Mouse (Mus musculus) heart, embryonic 10.5 days (tissue): ENCODE data around the gene Atp6v0e. TPM values are rescaled to one million over a fixed set of nuclear protein-coding genes. Genes with fewer than 3 reads are reported as not detected.

ENCODE experiments used
- DNase-seq: peaks from one replicate; pipeline ENCODE4 v3.0.0-alpha.2; 2017; ENCODE audit warnings: low spot score
- H3K27ac ChIP-seq: fragments of 300-500 bp; sonication (generic); 2 replicates; pipeline ENCODE4 v1.5.1; 2016; ENCODE audit warnings: mild to moderate bottlenecking
- H3K27me3 ChIP-seq: fragments of 300-500 bp; sonication (generic); 2 replicates; pipeline ENCODE4 v1.6.1; 2016; ENCODE audit warnings: mild to moderate bottlenecking; ENCODE audit not compliant: poor library complexity, insufficient read depth, severe bottlenecking
- H3K36me3 ChIP-seq: fragments of 300-500 bp; sonication (generic); 2 replicates; pipeline ENCODE4 v1.6.1; 2016; ENCODE audit warnings: mild to moderate bottlenecking, moderate library complexity
- H3K4me1 ChIP-seq: fragments of 300-500 bp; sonication (generic); 2 replicates; pipeline ENCODE4 v1.6.1; 2016; ENCODE audit warnings: mild to moderate bottlenecking
- H3K4me3 ChIP-seq: fragments of 300-500 bp; sonication (generic); 2 replicates; pipeline ENCODE4 v1.5.1; 2016; ENCODE audit warnings: mild to moderate bottlenecking, moderate library complexity
- H3K9me3 ChIP-seq: fragments of 300-500 bp; sonication (generic); 2 replicates; pipeline ENCODE4 v1.6.1; 2016; ENCODE audit warnings: mild to moderate bottlenecking, moderate library complexity
- WGBS: fragments of 180-500 bp; shearing (Covaris S2); methylation state at CpG from one replicate; pipeline ENCODE4 v1.1.7; 2016; 5-methylcytosine and 5-hydroxymethylcytosine counted together
- polyA plus RNA-seq: library from polyadenylated mRNA; unstranded; fragments of >200 nt; fragmentation: Nextera tagmentation; extraction: Ambion mirVana; gene quantifications from 2 replicates; pipeline ENCODE4 v1.2.1, GENCODE M21; 2016

The Atp6v0e gene
- polyA plus RNA-seq, 1 experiment from 2014 or later, result 189 TPM

DNA sequence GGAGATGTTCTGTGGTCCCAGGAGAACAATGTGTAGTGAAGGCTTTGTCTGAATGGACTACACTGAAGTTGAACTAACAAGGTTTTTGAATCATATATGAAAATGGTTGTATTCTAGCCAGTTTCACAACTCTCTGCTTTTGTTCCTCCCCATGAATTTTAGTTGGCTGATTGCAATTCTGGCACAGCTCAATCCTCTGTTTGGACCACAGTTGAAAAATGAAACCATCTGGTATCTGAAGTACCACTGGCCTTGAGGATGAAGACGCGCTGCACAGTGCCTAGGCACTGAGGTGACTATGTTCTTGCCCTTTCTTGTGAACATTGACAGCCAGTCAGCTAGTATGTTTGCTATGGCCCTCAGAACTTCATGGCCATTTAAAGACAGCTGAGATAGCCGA lies 32.2 kb downstream of the Atp6v0e start:
- no peak for DNase-seq
- WGBS, result 97% methylated on average over 3 of the region's 3 CpGs
- no peaks in the 10 kb centered on the region for H3K9me3 ChIP-seq

DNA sequence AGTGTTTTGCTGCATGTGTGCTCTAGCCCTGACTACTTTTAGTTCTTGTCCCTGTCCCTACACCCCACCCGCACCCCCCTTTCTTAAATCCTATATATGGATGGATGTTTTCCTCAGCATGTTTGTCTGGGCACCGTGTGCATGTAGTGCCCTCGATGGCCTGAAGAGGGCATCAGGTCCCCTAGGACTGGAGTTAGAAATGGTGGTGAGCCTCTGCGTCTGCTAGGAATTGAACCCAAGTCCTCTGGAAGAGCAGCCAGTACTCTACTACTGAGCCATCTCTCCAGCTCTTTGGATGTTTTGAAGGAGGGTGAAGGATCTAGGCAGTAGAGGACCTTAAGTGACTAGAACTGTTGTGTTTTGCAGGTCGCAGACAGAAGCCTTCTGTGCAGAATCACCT lies 35.8 kb downstream of the Atp6v0e start:
- no peak overlapping the region for H3K27ac ChIP-seq
- H3K27me3 ChIP-seq, result no peaks in the 10 kb centered on the region
- peaks cover 47% of the 10 kb centered on the region for H3K36me3 ChIP-seq
- no peaks in the 10 kb centered on the region for H3K9me3 ChIP-seq
- H3K4me1 ChIP-seq, result peaks cover 50% of the 10 kb centered on the region
- no peak overlapping the region for H3K4me3 ChIP-seq
- 87% methylated on average over 5 of the region's 5 CpGs for WGBS
- no peak for DNase-seq

More for the DNA sequence above, 32.2 kb downstream of the Atp6v0e start:
- Histone ChIP-seq H3K36me3 (peaks cover 47% of the 10 kb centered on the region), H3K27me3 (no peaks in the 10 kb centered on the region), H3K27ac (no peak overlapping the region), H3K4me1 (peaks cover 44% of the 10 kb centered on the region), H3K4me3 (no peak overlapping the region)

DNA sequence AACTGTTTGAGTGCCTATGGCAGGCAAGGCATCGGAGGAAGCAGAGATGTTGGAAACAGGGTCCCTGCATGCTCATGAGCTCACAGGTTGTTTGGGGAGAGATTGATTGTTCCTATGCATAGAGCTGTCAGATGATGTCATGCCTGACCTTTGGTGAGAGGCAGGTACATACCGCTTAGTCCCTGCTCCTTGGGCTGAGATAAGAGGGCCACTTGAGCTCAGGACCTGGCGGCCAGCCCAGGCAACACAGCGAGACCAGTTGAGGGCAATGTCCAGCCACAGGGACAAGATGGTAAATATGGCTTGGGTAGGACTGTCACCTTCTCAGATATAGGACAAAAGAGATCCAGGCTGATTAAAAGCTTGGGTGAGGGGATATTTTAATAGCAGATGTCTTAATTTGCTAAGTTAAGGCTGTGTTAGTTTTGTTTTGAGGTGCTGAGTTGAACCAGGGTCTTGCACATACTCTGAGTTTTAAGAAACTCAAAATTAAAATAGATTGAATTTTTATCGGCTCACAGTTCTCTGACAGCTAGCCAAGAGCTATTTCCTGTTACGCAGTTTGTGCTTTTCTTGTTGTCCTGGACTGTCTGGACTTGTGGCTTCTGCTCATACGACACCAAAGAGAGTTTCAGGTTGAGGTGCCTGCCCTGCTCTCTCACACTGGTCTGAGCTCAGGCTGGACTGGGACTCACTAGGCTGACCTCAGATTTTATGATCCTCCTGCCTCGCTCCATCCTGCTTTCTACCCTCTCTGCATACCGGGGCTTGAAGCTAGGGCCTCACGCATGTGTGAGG lies 37.0 kb downstream of the Atp6v0e start:
- H3K4me1 ChIP-seq, result peaks cover 46% of the 10 kb centered on the region
- no peak for DNase-seq
- no peaks in the 10 kb centered on the region for H3K27me3 ChIP-seq
- H3K4me3 ChIP-seq, result no peak overlapping the region
- H3K27ac ChIP-seq, result 0 out of 2 replicates have a peak overlapping the region, but pooled peaks have one; percentile 26
- peaks cover 46% of the 10 kb centered on the region for H3K36me3 ChIP-seq
- H3K9me3 ChIP-seq, result no peaks in the 10 kb centered on the region
- 71% methylated on average over 10 of the region's 10 CpGs for WGBS

DNA sequence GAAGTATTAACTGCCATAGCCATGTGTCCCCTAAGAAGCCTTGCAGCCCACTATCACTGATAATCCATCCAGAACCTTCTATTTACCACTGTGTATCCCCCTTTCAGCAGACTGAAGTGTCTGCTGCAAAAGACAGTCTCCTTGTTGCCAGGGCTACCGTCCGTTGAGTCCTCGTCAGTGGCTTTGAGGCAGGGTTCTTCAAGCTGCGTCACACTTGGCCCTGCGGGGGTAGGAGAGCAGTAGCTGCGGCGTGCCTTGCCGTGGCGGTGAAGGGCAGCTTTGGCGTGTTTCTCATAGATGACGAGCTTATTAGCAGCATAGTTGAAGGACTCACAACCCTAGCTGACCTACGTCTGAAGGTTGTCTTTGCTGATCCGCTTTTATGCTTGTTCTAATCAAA lies 38.5 kb downstream of the Atp6v0e start:
- H3K4me3 ChIP-seq, result peak overlapping the region; percentile 2; the same call in 1 of the 2 replicates
- peak overlapping the region; percentile 69 for H3K27ac ChIP-seq
- 48% methylated on average over 13 of the region's 13 CpGs for WGBS
- no peaks in the 10 kb centered on the region for H3K9me3 ChIP-seq
- H3K27me3 ChIP-seq, result no peaks in the 10 kb centered on the region
- H3K36me3 ChIP-seq, result peaks cover 35% of the 10 kb centered on the region
- DNase-seq, result no peak
- H3K4me1 ChIP-seq, result peaks cover 51% of the 10 kb centered on the region

DNA sequence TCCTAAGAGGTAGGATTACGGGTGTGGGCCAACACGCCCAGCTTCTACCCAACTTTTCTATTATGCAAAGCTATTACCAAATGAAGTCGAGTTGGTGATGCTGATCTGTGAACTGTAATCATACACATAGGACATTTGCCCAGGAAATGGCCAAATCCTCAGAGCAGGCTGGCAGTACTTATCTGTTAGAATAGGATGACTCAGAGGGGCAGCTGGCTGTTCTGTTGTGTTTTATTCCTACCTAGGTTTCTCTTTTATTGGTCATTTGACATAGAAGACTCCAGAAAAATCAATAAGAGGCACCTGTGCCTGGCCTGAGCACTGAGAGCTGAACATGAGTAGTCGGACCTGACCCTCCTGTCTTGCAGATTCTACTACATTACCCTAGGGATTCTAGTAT lies 39.6 kb downstream of the Atp6v0e start:
- Histone ChIP-seq H3K9me3 (no peaks in the 10 kb centered on the region), H3K27me3 (no peaks in the 10 kb centered on the region), H3K4me1 (peaks cover 57% of the 10 kb centered on the region), H3K4me3 (no peak overlapping the region), H3K27ac (no peak overlapping the region), H3K36me3 (peaks cover 26% of the 10 kb centered on the region)
- no peak for DNase-seq
- 78% methylated on average over 4 of the region's 4 CpGs for WGBS

DNA sequence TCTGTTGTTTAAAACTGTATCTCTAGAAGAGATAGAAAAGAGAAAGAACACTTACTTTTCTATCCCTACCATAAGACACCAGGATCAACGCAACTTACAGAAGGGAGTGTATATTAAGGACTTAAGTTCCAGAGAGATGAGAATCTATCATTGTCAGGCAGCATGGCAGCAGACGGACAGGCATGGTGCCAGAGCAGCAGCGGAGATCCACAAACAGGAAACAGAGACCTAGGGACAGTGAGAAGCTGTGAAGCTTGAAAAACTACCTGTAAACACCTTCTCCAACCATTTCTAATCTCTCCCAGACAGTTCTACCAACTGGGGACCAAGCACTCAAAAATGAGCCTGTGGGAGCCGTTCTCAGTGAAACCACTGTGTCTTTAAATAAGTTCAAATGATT lies 40.6 kb downstream of the Atp6v0e start:
- no peak overlapping the region for H3K27ac ChIP-seq
- no peak overlapping the region for H3K4me3 ChIP-seq
- 87% methylated on average over 4 of the region's 4 CpGs for WGBS
- H3K27me3 ChIP-seq, result no peaks in the 10 kb centered on the region
- peaks cover 16% of the 10 kb centered on the region for H3K36me3 ChIP-seq
- no peaks in the 10 kb centered on the region for H3K9me3 ChIP-seq
- DNase-seq, result no peak
- H3K4me1 ChIP-seq, result peaks cover 52% of the 10 kb centered on the region

DNA sequence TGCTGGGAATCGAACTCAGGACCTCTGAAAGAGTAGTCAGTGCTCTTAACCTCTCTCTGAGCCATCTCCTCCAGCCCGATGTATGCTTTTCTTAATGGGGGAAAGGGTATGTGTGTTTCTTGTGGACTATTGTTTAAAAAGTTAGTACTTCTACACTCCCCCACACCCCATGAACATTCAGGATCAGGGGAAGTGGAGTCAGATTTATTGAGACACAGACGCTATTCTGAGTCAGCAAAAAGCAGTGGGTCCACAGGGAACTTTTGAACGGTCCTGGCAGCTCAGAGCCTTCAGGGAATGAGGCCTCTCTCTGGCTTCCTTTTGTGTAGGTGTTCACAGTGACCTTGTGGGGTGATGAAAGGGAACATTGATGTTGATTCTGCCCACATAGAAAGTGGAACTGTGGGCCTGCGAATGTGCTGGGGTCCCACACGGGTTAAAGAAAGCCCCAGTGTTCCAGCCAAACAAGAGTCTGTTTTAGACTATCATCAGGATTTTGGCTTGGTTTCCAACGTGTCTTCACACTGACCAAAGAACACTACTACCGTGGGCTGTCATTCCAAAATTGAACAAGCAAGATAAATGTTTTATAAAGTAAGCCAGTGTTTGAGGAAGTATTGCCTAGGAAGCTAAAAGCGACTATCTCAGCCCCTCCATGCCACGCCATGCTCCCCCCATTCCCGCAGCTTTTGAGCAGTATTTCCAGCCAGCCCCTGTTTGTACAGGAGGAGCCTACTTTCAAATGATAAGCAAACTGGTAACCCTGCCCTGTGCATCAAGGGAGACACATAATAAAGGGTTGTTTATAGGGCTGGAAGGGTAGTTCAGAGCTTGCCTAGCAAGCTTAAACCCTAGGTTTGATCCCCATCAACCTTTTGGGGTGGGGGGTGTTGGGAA lies 42.7 kb downstream of the Atp6v0e start:
- no peaks in the 10 kb centered on the region for H3K9me3 ChIP-seq
- 70% methylated on average over 11 of the region's 11 CpGs for WGBS
- no peak overlapping the region for H3K4me3 ChIP-seq
- H3K36me3 ChIP-seq, result peaks cover 4% of the 10 kb centered on the region; the same call in 1 of the 2 replicates
- no peak for DNase-seq
- H3K27ac ChIP-seq, result peak overlapping the region; percentile 29; the same call in 1 of the 2 replicates
- peaks cover 50% of the 10 kb centered on the region for H3K4me1 ChIP-seq
- H3K27me3 ChIP-seq, result no peaks in the 10 kb centered on the region

DNA sequence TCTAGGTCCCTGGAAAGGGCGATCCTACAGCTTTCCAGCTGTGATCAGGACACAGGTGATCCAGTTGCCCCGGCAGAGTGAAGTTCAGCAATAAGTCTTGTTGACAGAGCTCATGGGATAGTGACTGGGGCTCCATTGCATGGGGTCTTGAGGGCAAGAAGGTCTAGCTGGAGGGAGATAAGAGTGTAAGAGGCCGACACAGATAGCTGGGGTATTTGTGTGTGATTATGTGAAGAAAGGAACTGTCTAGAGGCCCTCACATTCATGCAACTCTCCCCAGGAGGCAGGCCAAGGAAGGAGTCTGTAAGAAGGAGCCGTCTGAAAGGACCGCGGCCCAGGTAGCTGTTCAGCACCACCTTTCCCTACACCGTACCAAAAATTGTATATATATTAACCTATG lies 44.0 kb downstream of the Atp6v0e start:
- H3K4me1 ChIP-seq, result peaks cover 41% of the 10 kb centered on the region
- H3K36me3 ChIP-seq, result peaks cover 4% of the 10 kb centered on the region; the same call in 1 of the 2 replicates
- no peak overlapping the region for H3K4me3 ChIP-seq
- H3K27me3 ChIP-seq, result no peaks in the 10 kb centered on the region
- H3K27ac ChIP-seq, result peak overlapping the region; percentile 42; the same call in 1 of the 2 replicates
- 60% methylated on average over 7 of the region's 7 CpGs for WGBS
- no peak for DNase-seq
- H3K9me3 ChIP-seq, result no peaks in the 10 kb centered on the region

DNA sequence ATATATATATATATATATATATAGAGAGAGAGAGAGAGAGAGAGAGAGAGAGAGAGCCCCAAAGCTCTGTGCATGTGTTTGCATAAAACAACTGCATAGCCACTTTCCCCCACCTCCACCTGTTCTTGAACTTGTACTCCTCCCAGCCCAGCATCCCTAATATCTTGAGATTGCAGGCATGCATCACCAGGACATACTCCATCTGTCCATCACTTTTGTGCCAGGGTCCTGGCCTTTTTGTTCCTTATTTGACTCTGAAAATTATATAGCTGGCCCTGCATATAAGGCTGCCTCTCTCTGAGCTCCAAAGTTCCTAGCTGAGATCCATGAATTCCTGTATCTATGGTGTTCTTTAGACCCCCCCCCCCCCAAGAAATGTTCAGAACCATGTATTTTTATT lies 45.5 kb downstream of the Atp6v0e start:
- peaks cover 33% of the 10 kb centered on the region for H3K4me1 ChIP-seq
- no peak overlapping the region for H3K4me3 ChIP-seq
- H3K9me3 ChIP-seq, result no peaks in the 10 kb centered on the region
- no peak overlapping the region for H3K27ac ChIP-seq
- peaks cover 4% of the 10 kb centered on the region; the same call in 1 of the 2 replicates for H3K36me3 ChIP-seq
- DNase-seq, result no peak
- H3K27me3 ChIP-seq, result no peaks in the 10 kb centered on the region

DNA sequence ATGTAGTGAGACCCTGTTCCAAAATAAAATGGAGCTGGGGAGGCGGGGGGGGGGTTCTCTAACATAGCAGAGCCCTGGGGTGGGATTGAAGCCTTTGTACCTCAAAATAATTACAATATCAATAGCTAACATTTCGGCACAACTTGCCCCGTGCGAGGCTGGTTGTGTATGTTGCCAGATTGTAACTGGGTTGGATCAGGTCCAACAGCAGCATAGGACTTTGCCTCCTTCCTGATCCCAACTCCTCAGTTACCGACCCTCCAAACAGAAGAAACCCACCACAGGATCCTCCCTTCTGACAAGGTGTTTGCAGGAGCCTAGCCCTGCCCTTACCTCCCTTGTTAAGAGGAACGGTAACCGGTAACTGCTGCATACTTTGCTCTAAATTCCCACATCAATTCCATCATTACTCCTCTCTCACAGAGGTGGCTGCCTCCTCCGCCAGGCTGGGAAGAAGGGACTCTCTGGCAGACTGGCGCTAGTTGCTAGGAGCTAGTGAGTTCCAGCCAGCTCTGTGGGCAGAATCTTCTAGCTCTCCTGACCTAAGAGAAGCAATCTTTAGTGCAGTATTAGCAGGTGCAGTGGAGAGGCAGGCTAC lies 46.1 kb downstream of the Atp6v0e start:
- Histone ChIP-seq H3K27ac (no peak overlapping the region), H3K36me3 (peaks cover 4% of the 10 kb centered on the region; the same call in 1 of the 2 replicates), H3K4me1 (peaks cover 34% of the 10 kb centered on the region), H3K27me3 (no peaks in the 10 kb centered on the region), H3K9me3 (no peaks in the 10 kb centered on the region), H3K4me3 (no peak overlapping the region)
- WGBS, result 64% methylated on average over 9 of the region's 9 CpGs
- no peak for DNase-seq

DNA sequence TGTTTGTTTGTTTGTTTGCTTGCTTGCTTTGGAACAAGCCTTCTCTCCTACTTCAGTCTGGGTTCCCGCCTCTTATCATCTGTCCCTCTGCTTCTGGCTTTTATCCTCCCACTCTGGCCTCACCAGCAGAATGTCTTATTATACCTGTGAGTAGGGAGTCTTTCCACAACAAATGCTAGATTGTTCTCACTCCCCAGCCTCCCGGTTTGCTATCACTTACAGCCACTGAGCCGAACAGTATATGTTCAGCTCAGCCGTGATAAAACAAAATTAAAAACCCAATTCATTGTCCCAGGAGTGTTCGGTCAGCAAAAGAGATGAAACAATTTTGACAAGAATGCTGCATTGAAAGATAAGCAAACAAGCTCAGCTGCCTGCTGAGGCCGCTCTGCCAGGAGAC lies 47.0 kb downstream of the Atp6v0e start:
- DNase-seq, result no peak
- WGBS, result 27% methylated on average over 6 of the region's 6 CpGs
- Histone ChIP-seq H3K4me3 (no peak overlapping the region), H3K27ac (peak overlapping the region; percentile 36; the same call in 1 of the 2 replicates), H3K36me3 (no peaks in the 10 kb centered on the region), H3K4me1 (peaks cover 44% of the 10 kb centered on the region), H3K27me3 (no peaks in the 10 kb centered on the region), H3K9me3 (no peaks in the 10 kb centered on the region)

DNA sequence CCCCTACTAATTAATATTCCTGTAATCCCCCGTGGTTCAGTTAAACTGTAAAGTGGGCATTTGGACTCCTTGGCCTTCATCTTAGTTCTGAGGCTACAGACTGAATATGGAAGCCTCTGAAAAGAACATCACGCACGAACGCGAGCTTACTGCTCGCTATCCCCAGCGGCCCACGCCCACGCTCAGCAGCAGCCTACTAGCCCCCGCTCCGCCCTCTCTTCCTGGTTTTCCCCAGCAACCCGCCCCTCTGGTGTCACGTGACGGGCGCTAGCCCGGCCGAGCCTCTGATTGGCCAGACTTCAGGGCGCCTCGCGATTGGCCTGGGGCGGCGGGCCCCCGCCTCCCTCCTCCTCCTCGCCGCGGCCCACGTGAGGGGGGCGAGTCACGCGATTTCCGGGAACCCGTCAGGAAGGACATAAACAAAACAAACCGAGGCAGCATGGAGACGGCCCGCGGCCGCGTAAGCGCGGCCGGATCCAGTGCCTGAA lies 52.3 kb downstream of the Atp6v0e start, which contains the start of gene Crebrf:
TSS of gene Crebrf (plus strand) at position 380 of the 488 bp plus-strand sequence.
- peak; percentile 99 for DNase-seq

More for the DNA sequence above, 52.3 kb downstream of the Atp6v0e start, which contains the start of gene Crebrf:
- WGBS, result under 1% methylated on average over 41 of the region's 41 CpGs
- H3K27ac ChIP-seq, result peak within 1 kb of the TSS; percentile 89
- peaks cover 18% of the 10 kb centered on the region for H3K4me1 ChIP-seq
- H3K4me3 ChIP-seq, result peak within 1 kb of the TSS; percentile 100
- no peaks in the 10 kb centered on the region for H3K27me3 ChIP-seq
- H3K36me3 ChIP-seq, result no peaks in the 10 kb centered on the region
- H3K9me3 ChIP-seq, result no peaks in the 10 kb centered on the region
